Mouse (Mus musculus) bone marrow, adult 2 months (tissue): ENCODE results near the gene Tbc1d30.

Experiments
- CTCF ChIP-seq: fragments of 200-500 bp; IDR thresholded peaks from 2 replicates; pipeline ENCODE4 v1.5.1; 2011; ENCODE audit warnings: low read length, control low read depth; ENCODE audit not compliant: control insufficient read depth, insufficient read depth
- POLR2A ChIP-seq: fragments of 200-500 bp; IDR thresholded peaks from 2 replicates; pipeline ENCODE4 v1.6.1; 2011; ENCODE audit warnings: low read depth, mild to moderate bottlenecking, control low read depth, low read length, borderline replicate concordance; ENCODE audit not compliant: control insufficient read depth

DNA sequence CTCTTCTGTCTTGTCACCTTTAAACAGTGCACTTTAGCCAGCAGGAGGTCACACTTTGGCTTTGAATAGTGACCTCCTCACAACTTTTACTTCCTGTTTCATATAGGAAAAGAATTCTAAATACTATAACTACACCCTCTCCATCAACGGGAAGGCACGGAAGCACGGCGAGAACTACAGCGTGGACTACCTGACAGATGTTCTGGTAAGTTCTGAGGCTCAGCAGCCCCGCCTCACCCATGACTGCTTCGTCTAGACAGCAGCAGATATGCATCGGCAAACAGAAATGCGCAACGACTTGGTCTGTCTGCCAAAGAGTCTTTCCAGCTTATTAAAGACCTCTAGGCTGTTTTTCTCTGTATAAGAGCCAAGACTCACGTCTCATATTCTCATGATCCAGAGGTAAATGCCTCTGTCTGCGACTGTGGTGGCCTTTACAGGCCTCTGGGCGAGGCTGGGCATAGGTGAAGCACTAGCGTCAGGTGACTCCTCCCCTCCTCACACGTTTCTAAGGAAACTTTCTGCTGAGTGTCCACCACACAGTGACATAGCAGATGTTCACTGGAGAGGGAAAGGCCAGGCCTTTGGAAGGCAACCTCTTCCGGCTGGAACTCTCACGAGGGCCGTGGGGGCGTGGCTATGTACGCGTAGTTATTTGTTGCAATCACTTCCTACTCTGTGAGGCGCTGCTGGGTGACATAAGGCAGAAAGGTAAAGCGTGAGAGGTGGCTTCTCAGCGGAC is 25.6 kb upstream of the Tbc1d30 start:
- no peak for TF ChIP-seq CTCF
- no peak for TF ChIP-seq POLR2A
